Mouse (Mus musculus) inflammation-experienced regulatory T-cells, adult 6 months (primary cell): Measurements from ENCODE around the gene Csf2. TPM values are rescaled to one million over a fixed set of nuclear protein-coding genes. Genes with fewer than 3 reads are reported as not detected.
"Not testable (repeated sequence)": the region's sequence is repeated elsewhere in the genome, so short reads cannot be mapped to it uniquely, and the experiment has no call there.

Experiments
- ATAC-seq: one replicate; pipeline ENCODE4 v1.8.0; 2017
- polyA plus RNA-seq, 3 experiments: library from polyadenylated mRNA; unstranded; fragments of 100-300 nt; shearing (Covaris generic); gene quantifications; one replicate each; pipeline ENCODE4 v1.2.1; 2017

The Csf2 gene
- polyA plus RNA-seq: 1 to 10 TPM in 2 of 3 experiments, not detected in 1; 1.2 to 2.8 TPM

GRCm38 (mm10) chr11:54248940-54249717 is at the start of gene Csf2:
Gene Csf2, minus strand, starts transcription at chr11:54249667.
- ATAC-seq: no peak

GRCm38 (mm10) chr11:54298777-54299176 is 49.3 kb upstream of the Csf2 start:
- ATAC-seq: no peak

GRCm38 (mm10) chr11:54297471-54297870 is 48.0 kb upstream of the Csf2 start:
- not testable (repeated sequence) for ATAC-seq

GRCm38 (mm10) chr11:54296734-54297133 is 47.3 kb upstream of the Csf2 start:
- ATAC-seq: no peak

GRCm38 (mm10) chr11:54295971-54296370 is 46.5 kb upstream of the Csf2 start:
- no peak for ATAC-seq

GRCm38 (mm10) chr11:54293980-54294807 is 44.7 kb upstream of the Csf2 start:
- no peak for ATAC-seq

- no peak for ATAC-seq
Measured at GRCm38 (mm10) chr11:54292163-54292562, 42.7 kb upstream of the Csf2 start.

- ATAC-seq: peak; percentile 50
Measured at GRCm38 (mm10) chr11:54287821-54288453, 38.5 kb upstream of the Csf2 start.

- ATAC-seq: no peak
Measured at GRCm38 (mm10) chr11:54271437-54271949, 22.0 kb upstream of the Csf2 start.

- no peak for ATAC-seq
Measured at GRCm38 (mm10) chr11:54269191-54269896, 19.9 kb upstream of the Csf2 start.

GRCm38 (mm10) chr11:54267177-54267576 is 17.7 kb upstream of the Csf2 start, which contains the start of gene Il3:
Gene Il3, minus strand, starts transcription at chr11:54267277.
- no peak for ATAC-seq

GRCm38 (mm10) chr11:54264542-54264941 is 15.1 kb upstream of the Csf2 start:
- no peak for ATAC-seq

GRCm38 (mm10) chr11:54263405-54264031 is 14.1 kb upstream of the Csf2 start:
- ATAC-seq: no peak

GRCm38 (mm10) chr11:54256624-54257376 is 7.3 kb upstream of the Csf2 start:
- peak; percentile 43 for ATAC-seq

GRCm38 (mm10) chr11:54254114-54254513 is 4.6 kb upstream of the Csf2 start:
- ATAC-seq: no peak

- ATAC-seq: no peak
Measured at GRCm38 (mm10) chr11:54250575-54250974, 1.1 kb upstream of the Csf2 start.

GRCm38 (mm10) chr11:54249748-54250147 is 281 bp upstream of the Csf2 start:
- ATAC-seq: no peak

GRCm38 (mm10) chr11:54247251-54247950 is 2.1 kb downstream of the Csf2 start:
- no peak for ATAC-seq

- no peak for ATAC-seq
Measured at GRCm38 (mm10) chr11:54244465-54244864, 5.0 kb downstream of the Csf2 start.

GRCm38 (mm10) chr11:54242494-54242893 is 7.0 kb downstream of the Csf2 start:
- no peak for ATAC-seq
